Mouse (Mus musculus) yolk sac, embryonic 10.5 days (tissue): Measurements from ENCODE around the gene Lrba.

Experiments used
- DNase-seq: peaks from one replicate; pipeline ENCODE4 v3.0.0-alpha.2; 2017; ENCODE audit warnings: low spot score

Lrba gene

DNA sequence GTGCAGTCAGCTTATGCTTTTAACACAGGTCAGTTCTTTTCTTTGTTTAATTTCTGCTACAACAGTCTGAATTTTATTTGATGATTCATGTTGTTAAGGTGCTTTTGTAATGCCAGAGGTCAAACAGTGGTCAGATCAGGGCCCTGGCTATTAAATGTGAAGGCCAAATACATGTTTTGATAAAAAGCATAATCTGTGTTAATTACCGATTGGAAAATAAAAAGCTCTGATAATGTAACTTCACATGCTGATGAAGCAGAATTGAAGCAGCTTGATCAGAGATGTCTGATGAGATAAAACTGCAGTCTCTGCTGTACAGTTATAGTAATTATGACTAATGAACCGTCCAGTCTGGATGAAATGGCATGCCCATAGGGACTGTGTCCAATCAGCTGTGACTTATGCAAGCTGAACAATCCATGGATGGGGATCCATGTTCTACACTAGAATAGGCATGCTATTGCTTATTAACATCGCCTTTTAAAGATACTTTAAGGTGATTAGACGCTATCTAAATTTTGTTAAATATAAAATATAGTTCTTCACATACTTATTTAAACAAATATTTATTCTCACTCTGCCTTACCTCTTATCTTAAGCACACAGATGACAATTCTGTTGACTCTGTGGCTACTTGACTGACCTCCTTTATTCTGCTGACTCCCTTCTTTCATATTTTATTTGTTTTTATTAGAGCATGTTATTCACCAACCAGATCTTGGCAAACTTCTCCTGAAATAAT, 336.0 kb downstream of the Lrba start:
- no peak for DNase-seq

DNA sequence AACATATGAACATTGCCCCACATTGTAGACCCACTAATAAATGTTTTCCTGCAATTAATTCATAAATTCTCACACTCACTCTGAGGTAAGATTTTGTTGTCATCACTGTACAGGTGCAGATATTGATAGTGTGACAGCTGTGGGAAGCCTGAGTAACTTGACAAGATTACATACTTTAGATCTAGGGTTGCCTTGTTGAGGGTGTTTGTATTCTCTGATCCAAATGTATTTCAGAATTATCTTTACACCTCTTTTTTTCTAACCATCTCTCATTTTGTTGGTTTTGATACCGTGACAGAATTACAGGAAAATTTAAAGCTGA, 336.5 kb downstream of the Lrba start:
- DNase-seq, result no peak

DNA sequence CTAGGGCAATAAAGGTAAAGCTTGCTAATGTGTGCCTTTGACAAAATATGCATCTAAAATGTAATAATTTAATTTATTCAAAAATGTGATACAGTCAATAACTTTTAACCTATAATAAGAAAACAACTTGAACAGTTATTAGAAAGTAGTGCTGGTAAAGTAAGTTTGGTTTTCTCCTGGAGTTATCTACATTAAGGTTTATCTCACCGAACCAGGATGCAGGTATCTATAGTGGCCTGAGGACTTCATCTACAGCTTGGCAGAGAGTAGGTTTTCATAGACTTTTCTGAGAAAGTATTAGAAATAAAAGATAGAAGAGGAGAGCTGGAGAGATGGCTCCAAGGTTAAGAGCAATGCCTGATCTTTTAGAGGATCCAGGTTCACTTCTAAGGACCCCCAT, 336.9 kb downstream of the Lrba start:
- DNase-seq, result no peak

DNA sequence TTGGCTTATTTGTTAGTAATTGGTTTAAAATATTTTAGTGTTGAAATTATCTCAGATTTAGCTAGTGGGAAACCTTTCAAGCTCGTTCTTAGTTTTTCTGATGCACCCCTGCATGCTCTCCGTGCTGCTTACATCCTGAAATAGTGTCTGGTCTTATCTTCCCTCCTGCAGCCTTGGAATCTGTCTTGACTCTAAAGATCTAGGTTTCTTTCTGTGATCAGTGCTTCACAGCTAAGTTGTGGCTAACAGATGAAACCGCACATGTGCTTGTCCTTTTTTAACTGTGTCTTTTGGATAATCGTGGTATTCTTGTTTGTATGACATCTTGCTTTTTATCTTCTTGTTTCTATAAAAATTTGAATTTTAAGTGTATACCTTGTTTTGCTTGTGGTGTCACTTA, 342.8 kb downstream of the Lrba start:
- no peak for DNase-seq

DNA sequence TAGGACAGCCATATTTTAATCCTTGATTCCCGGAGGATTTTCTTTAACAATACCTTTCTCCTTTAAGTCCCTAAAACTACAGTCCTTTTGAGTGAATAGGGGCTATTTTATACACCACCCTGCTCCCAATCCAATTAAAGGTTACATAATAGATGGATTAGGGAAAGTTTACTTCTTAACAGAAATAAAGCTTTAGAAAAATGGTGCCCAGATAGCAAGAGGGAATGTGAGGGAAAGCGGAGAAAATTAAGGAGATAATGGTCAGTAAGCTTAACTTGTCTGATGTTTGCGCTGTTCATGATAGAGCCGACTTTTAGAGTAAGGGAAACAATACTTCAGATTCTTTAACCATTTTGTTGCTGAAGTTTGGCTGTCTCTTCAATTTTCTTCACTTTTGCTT, 347.0 kb downstream of the Lrba start:
- no peak for DNase-seq

DNA sequence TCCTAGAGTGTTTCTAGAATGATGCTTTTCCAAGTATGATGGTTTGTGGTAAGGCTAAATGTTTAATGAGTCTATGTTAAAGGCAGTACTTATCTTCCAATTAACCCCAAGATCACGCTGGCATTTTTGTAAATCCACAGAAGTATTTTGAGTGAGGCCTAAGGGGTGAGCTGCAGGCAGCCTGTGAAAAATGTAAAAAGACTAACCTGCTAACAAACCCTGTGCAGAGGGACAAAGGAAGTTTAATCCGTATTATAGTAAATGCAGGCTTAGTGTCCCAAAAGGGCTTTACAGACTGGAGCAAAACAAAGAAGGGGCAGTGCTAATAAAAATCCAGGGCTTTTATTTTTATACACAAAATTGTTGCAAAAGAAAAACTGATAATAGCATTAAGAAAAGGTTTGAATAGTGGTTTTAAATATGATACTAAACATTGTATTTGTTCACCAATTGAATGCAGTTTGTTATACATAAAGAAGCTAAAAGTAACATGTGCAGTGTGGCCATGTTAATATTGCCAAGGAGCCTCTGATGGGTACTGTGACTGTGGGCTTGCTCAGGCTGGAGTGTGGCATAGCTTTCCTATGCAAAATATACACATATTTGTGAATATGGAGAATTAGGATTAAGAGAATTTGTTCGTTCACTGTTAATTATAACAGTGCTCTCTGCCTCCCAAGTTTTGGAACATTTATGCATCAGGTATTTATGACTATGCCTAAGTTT, 348.2 kb downstream of the Lrba start:
- no peak for DNase-seq

DNA sequence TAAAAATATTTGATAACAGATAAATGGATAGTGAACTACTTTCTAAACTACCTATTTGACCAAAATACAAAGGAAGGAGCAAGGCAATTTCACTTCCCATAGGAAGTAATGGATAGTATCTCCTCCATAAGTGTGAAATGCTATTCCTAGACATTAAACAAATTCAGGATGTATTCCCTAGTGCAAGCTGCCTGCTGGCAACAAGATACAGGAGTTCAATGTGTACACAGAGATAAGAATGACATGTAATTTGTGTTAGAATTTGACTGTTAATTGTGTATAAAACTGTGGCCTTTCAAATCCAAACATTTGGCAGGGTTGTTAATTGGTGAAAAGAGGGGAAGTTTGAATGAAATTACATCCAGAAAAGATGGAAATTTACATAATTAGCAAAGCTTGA, 350.8 kb downstream of the Lrba start:
- no peak for DNase-seq

DNA sequence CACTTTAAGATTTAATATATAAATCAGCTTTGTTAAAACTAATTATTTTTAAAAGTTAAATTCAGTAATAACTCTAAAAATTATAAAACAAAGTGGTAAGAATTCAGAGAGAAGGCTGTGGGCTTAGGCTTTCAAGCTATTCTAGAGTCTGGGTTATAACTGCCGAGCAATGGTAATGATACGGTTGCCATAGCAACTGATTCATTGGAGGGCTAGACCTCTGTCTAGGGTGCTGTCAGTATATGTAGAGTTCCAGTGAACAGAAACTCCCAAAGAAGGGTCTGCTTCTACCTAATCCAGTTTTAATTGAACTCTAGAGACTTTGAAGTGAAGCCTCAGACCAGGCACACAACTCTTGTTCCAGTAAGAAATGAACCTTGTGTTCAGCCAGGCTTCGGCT, 377.8 kb downstream of the Lrba start:
- no peak for DNase-seq

DNA sequence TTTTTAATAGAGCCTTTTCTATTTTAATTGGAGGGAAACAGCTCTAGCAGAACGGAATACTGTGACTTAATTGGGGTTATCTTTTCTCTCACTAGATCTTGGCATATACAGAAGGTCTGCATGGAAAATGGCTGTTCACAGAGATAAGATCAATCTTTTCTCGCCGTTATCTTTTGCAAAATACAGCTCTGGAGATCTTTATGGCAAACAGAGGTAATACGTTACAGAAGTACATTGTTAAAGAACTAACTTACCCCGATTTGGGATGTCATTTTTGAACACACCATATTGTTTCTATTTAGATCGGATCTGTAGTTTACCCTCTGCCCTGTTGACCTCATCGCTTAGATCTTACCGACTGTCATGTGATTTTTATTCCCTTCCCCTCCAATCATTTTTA, 381.3 kb downstream of the Lrba start:
- DNase-seq, result no peak

DNA sequence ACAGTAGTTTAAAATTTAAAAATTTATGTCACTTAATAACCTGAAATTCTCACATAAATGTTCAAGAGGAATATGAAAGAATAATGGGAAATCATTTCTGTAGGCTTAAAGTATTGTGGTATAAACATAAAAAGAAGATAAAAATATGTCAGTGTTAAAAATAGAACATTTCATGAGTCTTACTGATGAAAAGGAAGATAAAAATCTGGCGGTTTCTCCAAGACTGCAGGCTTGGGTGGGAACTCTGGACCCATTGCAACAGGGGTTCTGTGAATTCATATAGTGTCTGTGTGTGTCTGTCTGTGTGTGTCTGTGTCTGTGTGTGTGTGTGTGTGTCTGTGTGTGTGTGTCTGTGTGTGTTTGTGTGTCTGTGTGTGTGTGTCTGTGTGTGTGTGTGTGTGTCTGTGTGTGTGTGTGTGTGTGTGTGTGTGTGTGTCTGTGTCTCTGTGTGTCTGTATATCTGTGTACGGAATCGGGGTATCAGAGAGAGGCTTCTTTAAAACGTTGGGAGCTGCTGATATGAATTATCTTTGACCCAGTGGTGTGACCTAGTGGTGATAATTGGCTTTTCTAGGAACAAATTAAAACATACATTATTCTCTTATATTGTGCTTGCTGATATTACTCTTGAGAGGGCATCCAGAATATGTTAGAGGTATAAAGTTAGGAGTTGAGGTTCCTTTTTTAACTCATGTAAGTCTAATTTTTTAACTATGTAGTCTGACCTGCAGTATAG, 402.7 kb downstream of the Lrba start:
- no peak for DNase-seq

DNA sequence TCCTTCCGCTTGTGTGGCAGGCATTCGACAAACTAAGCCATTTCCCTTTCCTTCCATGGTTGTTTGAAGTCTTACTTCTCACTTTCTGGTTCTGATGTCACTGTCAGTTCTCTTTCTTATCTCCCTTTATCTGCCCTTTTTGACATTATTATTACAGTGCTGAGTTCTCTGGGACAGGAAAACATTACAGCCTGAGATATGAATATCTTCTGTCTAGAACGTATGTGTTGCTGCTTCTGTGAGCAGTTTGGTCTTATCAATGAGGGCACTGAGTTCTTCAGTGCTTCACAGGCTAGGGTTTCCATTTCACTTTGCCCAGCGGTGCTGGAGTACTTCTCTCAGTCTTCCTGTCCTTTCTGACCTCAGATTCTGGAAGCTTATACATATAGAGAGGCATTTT, 404.9 kb downstream of the Lrba start:
- no peak for DNase-seq

DNA sequence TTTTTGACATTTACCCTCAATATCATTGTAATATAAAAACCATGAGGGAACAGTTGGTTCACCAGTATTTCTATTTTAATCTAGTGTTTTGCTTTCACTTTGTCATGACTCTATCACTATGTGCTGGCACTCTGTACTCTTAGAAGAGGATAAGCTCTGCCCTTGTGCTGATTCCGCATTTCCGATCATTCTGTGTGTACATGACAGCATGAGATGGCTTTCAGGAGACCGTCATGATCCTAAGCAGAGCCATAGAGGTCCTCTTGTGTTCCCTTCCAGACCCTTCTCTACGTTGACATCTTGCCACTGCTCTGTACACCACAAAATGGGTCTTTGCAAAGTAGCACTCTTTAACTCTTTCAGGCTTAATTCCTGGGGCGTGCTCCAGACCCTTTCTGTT, 411.0 kb downstream of the Lrba start:
- no peak for DNase-seq

DNA sequence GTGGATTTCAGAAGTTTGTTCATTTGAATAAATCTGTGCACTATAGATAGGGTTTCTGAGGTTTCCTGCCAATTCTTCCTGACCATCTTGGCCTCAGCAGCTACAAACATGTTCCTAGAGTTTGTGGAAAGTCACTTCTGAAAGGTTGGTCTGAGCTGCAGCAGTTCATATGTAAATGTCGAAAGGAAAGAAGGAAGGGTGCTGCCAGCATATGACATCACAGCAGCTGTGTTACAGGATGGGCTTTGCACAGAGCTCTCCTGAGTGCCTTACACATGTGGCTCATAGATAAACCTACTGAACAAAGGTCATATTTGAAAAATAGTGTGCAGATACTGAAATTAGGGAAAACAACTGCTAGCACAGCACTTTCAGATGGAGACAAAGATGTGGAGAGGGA, 411.5 kb downstream of the Lrba start:
- DNase-seq, result no peak

DNA sequence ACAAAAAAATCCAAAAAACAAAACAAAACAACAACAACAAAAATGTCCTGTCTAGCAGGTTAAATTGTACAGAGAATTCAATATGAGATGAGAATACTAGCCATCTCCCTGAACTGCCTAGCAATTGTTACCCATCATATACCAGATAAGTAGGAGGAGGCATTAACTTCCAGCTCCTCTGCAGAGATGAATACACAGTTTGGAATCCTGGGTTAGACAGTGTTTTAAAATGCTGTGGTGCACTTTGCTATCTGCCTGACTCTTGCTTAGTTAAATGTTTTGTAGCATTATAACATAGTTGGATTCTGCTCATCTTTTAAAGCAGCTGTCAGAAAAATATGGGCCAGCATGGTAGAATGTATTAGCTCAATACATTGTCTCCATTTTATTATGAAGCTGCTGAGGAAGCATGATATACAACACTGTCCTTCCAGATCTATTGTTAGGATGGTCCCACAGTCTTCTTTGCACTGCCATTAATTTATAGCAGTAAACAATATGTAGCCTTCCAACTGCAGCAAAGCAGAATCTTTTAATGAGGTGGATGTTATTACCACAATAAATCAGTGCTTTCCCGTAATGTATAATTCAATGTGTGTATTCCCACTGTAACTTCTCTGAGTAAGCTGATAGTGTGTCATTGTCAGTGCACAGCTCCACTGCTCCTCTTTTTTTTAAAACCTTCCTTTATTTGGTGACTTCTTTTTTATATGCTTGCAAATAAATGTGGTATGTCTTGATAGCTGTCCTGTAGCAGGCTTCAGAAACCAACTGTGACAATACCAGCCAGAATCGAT, 414.3 kb downstream of the Lrba start:
- no peak for DNase-seq

DNA sequence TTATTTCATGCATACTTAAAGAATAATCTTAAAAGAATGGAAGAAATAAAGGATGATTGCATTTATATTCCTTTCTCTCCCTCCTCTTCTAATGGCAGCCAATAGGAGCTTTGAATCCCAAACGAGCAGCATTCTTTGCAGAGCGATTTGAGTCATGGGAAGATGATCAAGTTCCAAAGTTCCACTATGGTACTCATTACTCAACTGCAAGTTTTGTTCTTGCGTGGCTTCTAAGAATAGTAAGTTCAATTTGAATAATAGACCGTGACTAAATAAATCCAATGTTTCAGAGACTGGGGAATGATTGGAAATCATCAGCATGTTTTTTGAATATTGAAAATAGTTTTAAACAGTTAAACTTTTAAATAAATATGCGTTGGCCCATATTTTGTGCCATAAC, 416.9 kb downstream of the Lrba start:
- no peak for DNase-seq

DNA sequence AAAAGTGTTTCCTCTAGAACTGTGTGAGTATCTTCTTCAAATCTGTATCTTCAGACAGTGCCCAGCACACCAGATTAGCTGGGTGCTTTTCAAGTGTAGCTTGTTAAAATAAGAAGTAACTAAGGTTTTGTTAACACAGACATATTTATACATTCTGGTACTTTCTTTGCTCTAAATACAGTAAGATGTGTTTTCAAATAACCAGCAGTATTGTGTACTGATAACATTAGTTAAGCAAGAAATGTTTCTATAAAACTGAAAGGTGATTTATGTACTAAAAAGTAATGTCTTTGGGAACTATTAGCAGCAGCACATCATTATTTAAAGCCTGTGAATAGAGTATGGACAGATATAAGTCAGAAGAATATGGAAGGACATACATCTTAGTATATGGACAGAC, 417.3 kb downstream of the Lrba start:
- DNase-seq, result no peak

DNA sequence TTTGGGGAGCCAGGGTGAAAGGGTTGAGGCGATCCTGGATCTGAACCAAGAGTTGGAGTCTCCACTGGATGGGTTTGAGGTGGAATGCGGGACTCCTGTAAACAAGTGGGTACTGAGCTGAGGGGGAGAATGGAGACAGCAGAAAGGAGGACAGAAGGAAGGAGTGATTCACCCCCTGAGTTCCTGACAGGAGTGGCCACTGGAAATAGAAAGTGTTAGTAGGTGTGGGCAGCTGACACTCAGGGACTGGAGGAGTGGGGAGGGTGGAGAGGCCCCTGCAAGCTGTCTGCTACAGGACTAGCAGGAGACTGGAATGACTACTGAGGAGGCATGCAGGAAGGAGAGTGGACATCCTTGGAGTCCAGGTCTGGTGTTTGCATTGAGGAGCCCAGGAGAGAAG, 422.3 kb downstream of the Lrba start:
- DNase-seq, result no peak

DNA sequence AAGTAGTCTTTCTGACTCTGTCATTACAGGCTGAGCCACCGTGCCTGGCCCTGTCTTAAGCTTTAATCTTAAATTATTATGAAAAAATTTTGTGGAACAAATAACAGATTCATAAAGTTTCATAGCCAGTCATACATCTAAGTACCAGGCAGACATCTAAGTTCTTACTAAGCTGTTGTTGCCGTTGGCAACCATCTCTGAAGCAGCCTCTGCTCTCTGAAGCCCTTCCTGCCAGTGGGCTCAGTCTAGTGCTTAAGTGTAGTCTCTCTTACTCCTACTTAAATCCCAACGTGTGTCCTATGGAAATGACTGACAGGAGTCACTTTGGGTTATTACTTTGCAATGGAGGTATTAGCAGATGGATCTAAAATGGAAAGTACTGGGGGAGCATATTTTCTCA, 426.5 kb downstream of the Lrba start:
- no peak for DNase-seq

DNA sequence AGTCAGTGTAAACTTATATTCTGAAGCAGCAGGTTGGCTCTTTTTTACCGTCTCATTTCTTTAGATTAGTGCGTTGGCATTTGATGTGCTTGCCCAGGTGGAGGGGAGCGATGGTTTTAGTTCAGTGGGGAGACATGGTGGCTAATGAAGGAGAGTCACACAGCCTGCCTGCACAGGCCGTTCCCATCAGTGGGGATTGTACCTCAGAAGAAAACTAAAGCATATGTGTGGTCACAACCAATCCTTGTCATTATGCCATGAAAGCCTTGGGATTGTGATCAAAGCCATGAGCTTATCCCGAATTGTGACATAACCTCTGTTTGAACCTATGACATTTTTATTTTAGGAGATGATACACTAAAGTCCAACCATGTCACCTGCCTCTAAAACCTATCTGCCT, 434.8 kb downstream of the Lrba start:
- DNase-seq, result no peak

DNA sequence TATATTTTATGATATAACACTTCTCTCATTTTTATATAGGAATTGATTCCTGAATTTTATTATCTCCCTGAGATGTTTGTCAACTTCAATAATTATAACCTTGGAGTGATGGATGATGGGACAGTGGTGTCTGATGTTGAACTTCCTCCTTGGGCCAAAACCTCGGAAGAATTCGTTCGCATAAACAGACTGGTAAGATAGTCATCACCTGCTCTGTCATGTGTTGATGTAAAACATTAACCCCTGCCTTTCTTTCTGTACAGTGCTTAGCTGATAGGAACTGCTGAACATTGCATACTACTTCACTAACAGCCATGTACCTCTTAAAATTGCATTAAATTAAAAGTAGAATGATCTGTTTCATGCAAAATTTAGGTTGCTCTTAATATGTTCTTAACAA, 439.9 kb downstream of the Lrba start:
- DNase-seq, result no peak

DNA sequence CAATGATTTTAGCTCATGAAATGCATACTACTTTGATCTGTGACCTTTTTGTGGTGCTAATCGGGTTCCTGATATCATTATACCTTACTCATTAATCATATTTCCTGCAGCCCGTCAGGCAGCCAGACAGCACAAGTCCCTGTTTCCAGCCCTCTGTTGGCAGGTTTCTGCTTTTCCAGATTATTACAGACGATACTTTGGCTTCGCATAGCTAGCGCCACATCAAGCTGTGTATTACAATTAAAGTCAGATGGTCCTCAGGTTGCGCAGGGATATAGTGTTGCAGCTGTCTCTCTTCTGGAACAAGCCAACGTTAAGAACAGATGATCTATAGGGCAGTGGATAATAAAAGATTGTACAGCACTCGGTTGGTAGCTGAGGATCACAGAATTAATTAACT, 443.7 kb downstream of the Lrba start:
- DNase-seq, result no peak

DNA sequence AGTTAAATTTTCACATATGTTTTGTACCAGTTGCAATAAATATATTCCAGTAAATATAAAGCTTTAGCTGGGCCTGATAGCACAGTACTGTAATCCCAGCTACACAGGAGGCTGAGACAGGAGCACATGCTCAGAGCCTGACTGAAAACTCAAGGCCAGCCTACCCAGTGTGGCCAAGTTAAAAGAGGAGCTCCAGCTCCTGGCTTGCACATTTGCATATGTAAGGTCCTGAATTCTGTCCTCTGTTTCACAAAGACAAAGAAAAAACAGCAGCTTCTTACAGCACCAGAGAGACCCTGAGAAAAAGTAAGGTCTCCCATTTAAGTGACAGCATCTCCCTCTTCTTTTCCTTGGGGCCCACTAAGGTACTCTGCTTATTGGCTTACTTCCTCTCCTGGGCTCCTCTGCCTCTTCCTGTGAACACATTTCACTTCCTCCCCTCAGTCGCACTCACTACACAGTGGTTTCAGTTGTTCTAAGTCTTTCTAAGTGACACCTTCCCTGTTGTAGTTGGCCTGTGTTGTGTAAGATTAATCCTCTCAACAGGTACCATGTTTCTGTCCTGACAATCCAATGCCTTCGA, 453.2 kb downstream of the Lrba start:
- no peak for DNase-seq
